Mouse (Mus musculus): ENCODE measurements around the gene Arhgap31. TPM values are rescaled to one million over a fixed set of nuclear protein-coding genes. Genes with fewer than 3 reads are reported as not detected.

The Arhgap31 gene
- 1 to 10 TPM in 1 of 2 experiments, under 1 TPM in 1; 0.71 to 6.7 TPM for polyA plus RNA-seq (2012; fragmentation: generic; extraction: Trizol)

DNA sequence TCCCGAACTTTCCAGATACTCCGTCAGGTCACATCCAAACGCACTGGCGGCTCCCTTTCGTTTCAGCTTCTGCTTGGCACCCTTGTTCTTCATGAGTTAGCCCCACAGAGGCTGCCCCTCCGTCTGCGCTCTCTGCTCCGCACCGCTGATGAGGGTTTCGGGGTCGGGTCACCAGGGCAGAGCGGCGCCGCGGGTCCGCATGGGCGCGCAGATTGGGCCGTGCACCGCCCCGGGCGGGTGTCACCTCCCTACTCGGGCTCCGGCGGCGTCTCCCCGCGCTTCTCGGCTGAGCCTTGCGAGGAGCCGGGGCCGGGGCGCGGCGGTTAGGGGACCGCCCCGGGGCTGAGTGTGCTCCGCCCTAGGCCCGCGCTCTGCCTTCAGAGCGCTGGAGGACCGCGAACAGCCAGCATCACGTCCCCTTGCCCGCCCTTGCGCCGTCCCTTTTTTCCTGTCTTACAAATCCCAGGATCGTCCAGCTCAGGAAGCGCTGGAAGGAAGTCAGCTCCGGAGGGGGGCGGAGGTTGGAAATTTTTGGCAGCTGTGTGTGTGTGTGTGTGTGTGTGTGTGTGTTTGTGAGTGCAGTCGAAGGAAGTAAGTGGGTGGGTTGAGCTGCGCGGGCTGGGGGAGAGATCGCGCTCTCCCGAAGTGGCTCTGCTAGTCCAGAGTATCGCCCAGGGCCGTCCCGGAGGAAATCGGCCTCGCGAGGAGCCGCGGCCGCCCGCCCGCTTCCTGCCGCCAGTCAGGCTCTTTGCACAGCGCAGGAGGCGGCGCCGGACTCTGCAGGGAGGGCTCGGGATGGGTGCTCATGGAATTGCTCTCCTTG lies at the start of gene Arhgap31:
TSS of gene Arhgap31 (minus strand) at position 694 of the 823 bp plus-strand sequence.

GRCm38 (mm10) chr16:38742113-38742658 lies 29.1 kb upstream of the Arhgap31 start, which contains the start of gene B4galt4:
B4galt4 (plus strand) TSS chr16:38742264.

GRCm38 (mm10) chr16:38558221-38558748 lies 154.8 kb downstream of the Arhgap31 start, which contains the start of gene Tmem39a:
Tmem39a (plus strand) TSS chr16:38558698.

DNA sequence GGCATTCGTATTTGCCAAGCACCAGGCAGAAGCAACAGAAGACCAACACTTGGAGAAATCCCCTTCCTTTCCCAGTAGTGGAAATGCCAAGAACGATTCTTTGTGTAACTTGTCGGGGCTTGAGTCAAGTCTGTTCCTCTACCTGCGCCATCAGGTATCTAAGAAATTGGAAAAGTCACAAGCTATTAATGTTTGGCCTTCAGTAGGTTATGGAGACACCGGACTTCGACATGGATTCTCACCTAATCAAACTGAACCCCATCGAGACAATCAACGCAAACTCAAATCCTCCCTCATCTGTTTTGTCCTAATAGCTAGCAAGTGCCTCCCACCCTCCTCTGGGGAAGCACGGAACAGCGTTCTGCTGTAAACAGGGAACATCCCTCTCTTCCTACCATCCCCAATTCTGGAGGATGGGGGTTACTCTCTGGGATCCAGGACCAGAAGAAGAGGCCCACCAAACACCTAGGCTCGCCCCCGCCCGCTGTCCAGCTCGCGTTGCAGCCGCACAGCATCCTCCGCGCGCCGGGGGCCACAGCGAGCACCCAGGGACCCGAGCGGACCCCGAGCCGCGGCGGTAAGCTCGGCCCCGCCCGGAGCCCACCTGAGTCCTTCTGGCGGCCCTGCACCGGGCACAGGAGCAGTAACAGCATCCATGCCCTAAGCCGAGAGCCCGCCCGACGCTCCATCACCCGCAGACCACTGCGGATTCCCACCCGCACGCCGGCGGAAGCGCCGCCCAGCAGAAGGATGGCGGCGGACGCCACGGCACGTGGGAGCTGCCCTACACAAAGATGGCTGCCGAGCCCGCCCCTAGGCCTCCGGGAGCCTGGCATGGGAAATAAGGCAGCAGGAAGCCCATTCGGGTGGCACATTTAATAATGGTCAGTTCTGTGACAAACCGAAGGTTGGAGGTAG lies 163.3 kb downstream of the Arhgap31 start, which contains the start of gene Poglut1:
TSS of gene Poglut1 (minus strand) at position 780 of the 918 bp plus-strand sequence.

Other genes starting within 250 kb of the Arhgap31 start
- 10 to 100 TPM in 1 of 2 experiments, 1 to 10 TPM in 1; 9.1 to 18.0 TPM for gene Timmdc1, start 190.6 kb downstream of the Arhgap31 start, polyA plus RNA-seq (2012; fragmentation: generic; extraction: Trizol)
- gene Poglut1, start 163.0 kb downstream of the Arhgap31 start, polyA plus RNA-seq (2012; fragmentation: generic; extraction: Trizol): 10 to 100 TPM in 1 of 2 experiments, 1 to 10 TPM in 1; 3.2 to 25.3 TPM
- 10 to 100 TPM in 1 of 2 experiments, 1 to 10 TPM in 1; 6.5 to 49.6 TPM for gene Tmem39a, start 154.6 kb downstream of the Arhgap31 start, polyA plus RNA-seq (2012; fragmentation: generic; extraction: Trizol)
- 1 to 10 TPM in 1 of 2 experiments, under 1 TPM in 1; 0.15 to 2.5 TPM for gene B4galt4, start 29.0 kb upstream of the Arhgap31 start, polyA plus RNA-seq (2012; fragmentation: generic; extraction: Trizol)
- gene Upk1b, start 87.1 kb upstream of the Arhgap31 start, polyA plus RNA-seq (2012; fragmentation: generic; extraction: Trizol): under 1 TPM in 1 of 2 experiments, not detected in 1; 0.02 TPM
- gene 4930435E12Rik, start 115.5 kb upstream of the Arhgap31 start, polyA plus RNA-seq (2012; fragmentation: generic; extraction: Trizol): not detected
- gene Igsf11, start 179.4 kb upstream of the Arhgap31 start, polyA plus RNA-seq (2012; fragmentation: generic; extraction: Trizol): under 1 TPM in 1 of 2 experiments, not detected in 1; 0.01 TPM